ENCODE assay signal across 7 mouse cellular contexts in genomic region chr3:65391784-65392420, GRCm38 (mm10). TPM values are rescaled to one million over a fixed set of nuclear protein-coding genes. Genes with fewer than 3 reads are reported as not detected.
DNase-seq lines count a peak whose midpoint lies in the region; ATAC-seq and TF ChIP-seq lines count a peak whose summit lies in the region.

No protein-coding gene starts in this region.

- no peak for TF ChIP-seq POLR2A in bone marrow macrophage, adult 2 months (IDR thresholded peaks at IDR 0.05; ENCODE audit: borderline replicate concordance, low read depth, low read length)

- H3K4me3 ChIP-seq in bone marrow macrophage, adult 2 months (ENCODE audit: insufficient read depth, low read length), result peak overlapping the region; percentile 69
- H3K4me3 ChIP-seq in forebrain, embryonic 11.5 days (ENCODE audit: low read depth, low read length), result peak overlapping the region; percentile 81
- H3K4me3 ChIP-seq in intestine, postnatal 0 days (ENCODE audit: low read depth, low read length), result peak overlapping the region; percentile 80
- peak overlapping the region; percentile 88 for H3K4me3 ChIP-seq in stomach, postnatal 0 days (ENCODE audit: low read depth, low read length)

- no peak for TF ChIP-seq EP300 in stomach, postnatal 0 days (optimal IDR thresholded peaks at IDR 0.05)

- 0% methylated on average over 37 of the region's 37 CpGs for WGBS in forebrain, embryonic 11.5 days
- WGBS in intestine, postnatal 0 days, result under 1% methylated on average over 37 of the region's 37 CpGs
- under 1% methylated on average over 27 of the region's 37 CpGs for WGBS in stomach, postnatal 0 days

- peak overlapping the region; percentile 76 for H3K4me2 ChIP-seq in forebrain, embryonic 11.5 days (ENCODE audit: low read depth, low read length, severe bottlenecking)
- peak overlapping the region; percentile 67 for H3K4me2 ChIP-seq in intestine, postnatal 0 days (replicated peaks; ENCODE audit: low read depth)
- peak overlapping the region; percentile 67 for H3K4me2 ChIP-seq in stomach, postnatal 0 days (replicated peaks; ENCODE audit: low read depth)

- ATAC-seq in forebrain, embryonic 11.5 days (replicated peaks; ENCODE audit: low FRiP score), result peak; percentile 55
- peak; percentile 73 for ATAC-seq in intestine, postnatal 0 days
- peak; percentile 53 for ATAC-seq in stomach, postnatal 0 days (ENCODE audit: low FRiP score, low TSS enrichment)

- H3K9ac ChIP-seq in forebrain, embryonic 11.5 days (ENCODE audit: low read length), result peak overlapping the region; percentile 84
- peak overlapping the region; percentile 90 for H3K9ac ChIP-seq in intestine, postnatal 0 days (ENCODE audit: low read depth, low read length)
- peak overlapping the region; percentile 93 for H3K9ac ChIP-seq in stomach, postnatal 0 days (ENCODE audit: low read length)

- H3K27ac ChIP-seq in bone marrow macrophage, adult 2 months (ENCODE audit: insufficient read depth, low read depth, low read length), result peak overlapping the region; percentile 41
- H3K27ac ChIP-seq in forebrain, embryonic 11.5 days (ENCODE audit: low read depth, low read length), result peak overlapping the region; percentile 60; the same call in 1 of the 2 replicates
- peak overlapping the region; percentile 92 for H3K27ac ChIP-seq in intestine, postnatal 0 days (ENCODE audit: low read depth, low read length)
- peak overlapping the region; percentile 95 for H3K27ac ChIP-seq in stomach, postnatal 0 days (replicated peaks)

- peaks cover 8% of the 10 kb centered on the region for H3K4me1 ChIP-seq in bone marrow macrophage, adult 2 months (ENCODE audit: control insufficient read depth, insufficient read depth, low read length)
- peaks cover 4% of the 10 kb centered on the region; the same call in 1 of the 2 replicates for H3K4me1 ChIP-seq in forebrain, embryonic 11.5 days (replicated peaks; ENCODE audit: control insufficient read depth, insufficient read depth, low read length)
- H3K4me1 ChIP-seq in intestine, postnatal 0 days (replicated peaks; ENCODE audit: control insufficient read depth, insufficient read depth, low read length), result no peaks in the 10 kb centered on the region
- H3K4me1 ChIP-seq in stomach, postnatal 0 days (replicated peaks; ENCODE audit: control insufficient read depth, insufficient read depth), result no peaks in the 10 kb centered on the region; the same call in 1 of the 2 replicates

- peak; percentile 63 for DNase-seq in retina, embryonic 14.5 days (ENCODE audit: low spot score)
- DNase-seq in retina, postnatal 1 day, result no peak
- no peak for DNase-seq in forebrain, embryonic 11.5 days (ENCODE audit: low spot score)
- peak; percentile 38 for DNase-seq in lung, postnatal 36 days
- peak; percentile 49 for DNase-seq in stomach, postnatal 0 days (ENCODE audit: low spot score)

- no peaks in the 10 kb centered on the region for H3K9me3 ChIP-seq in forebrain, embryonic 11.5 days (ENCODE audit: control insufficient read depth, low read length)
- no peaks in the 10 kb centered on the region for H3K9me3 ChIP-seq in intestine, postnatal 0 days (ENCODE audit: control insufficient read depth)
- no peaks in the 10 kb centered on the region for H3K9me3 ChIP-seq in stomach, postnatal 0 days (ENCODE audit: control insufficient read depth, low read length)

- peaks cover 9% of the 10 kb centered on the region; the same call in 1 of the 2 replicates for H3K36me3 ChIP-seq in forebrain, embryonic 11.5 days (ENCODE audit: control insufficient read depth, insufficient read depth, low read length)
- H3K36me3 ChIP-seq in intestine, postnatal 0 days (ENCODE audit: control insufficient read depth, insufficient read depth), result peaks cover 21% of the 10 kb centered on the region
- H3K36me3 ChIP-seq in stomach, postnatal 0 days (ENCODE audit: control insufficient read depth, insufficient read depth, low read length), result peaks cover 13% of the 10 kb centered on the region; the same call in 1 of the 2 replicates

- H3K27me3 ChIP-seq in forebrain, embryonic 11.5 days (ENCODE audit: control insufficient read depth, insufficient read depth, low read length), result no peaks in the 10 kb centered on the region
- H3K27me3 ChIP-seq in intestine, postnatal 0 days (replicated peaks; ENCODE audit: control insufficient read depth, insufficient read depth, low read length), result no peaks in the 10 kb centered on the region
- no peaks in the 10 kb centered on the region for H3K27me3 ChIP-seq in stomach, postnatal 0 days (ENCODE audit: control insufficient read depth, insufficient read depth, low read length)

- no peak for TF ChIP-seq CTCF in bone marrow macrophage, adult 2 months (IDR thresholded peaks at IDR 0.05; ENCODE audit: low read depth, low read length)
- no peak; the same call in 1 of the 2 replicates for TF ChIP-seq CTCF in intestine, postnatal 0 days (IDR thresholded peaks at IDR 0.05; ENCODE audit: low read depth)
- peak; percentile 48 for TF ChIP-seq CTCF in stomach, postnatal 0 days (IDR thresholded peaks at IDR 0.05; ENCODE audit: low read depth)

RNA-seq across cellular contexts. Expression of gene Ssr3, which starts 0.5 kb away (rescaled TPM):
- polyA plus RNA-seq in bone marrow macrophage, adult 2 months (2012; ENCODE audit: insufficient read depth, insufficient read length, missing spikeins), result 163 and 168 TPM in 2 replicates
- 226 and 248 TPM in 2 replicates for polyA plus RNA-seq in forebrain, embryonic 11.5 days (2014; fragmentation: Nextera tagmentation; extraction: Ambion mirVana)
- polyA plus RNA-seq in intestine, postnatal 0 days (2015; fragmentation: Nextera tagmentation; extraction: Ambion mirVana), result 144 and 152 TPM in 2 replicates
- polyA plus RNA-seq in stomach, postnatal 0 days (2015; fragmentation: Nextera tagmentation; extraction: Ambion mirVana), result 173 and 187 TPM in 2 replicates

Comparison
In these comparisons a context has a peak if more than half of its experiments do, and no peak if none do; other contexts are left out.
1. DNase-seq: peak in retina, embryonic 14.5 days (single experiment), lung, postnatal 36 days (single experiment) and stomach, postnatal 0 days (single experiment); none in retina, postnatal 1 day (single experiment) and forebrain, embryonic 11.5 days (single experiment).
2. H3K27ac ChIP-seq: peak in every context shown above with its lines; median percentile 95 in stomach, postnatal 0 days; 92 in intestine, postnatal 0 days; 60 in forebrain, embryonic 11.5 days; 41 in bone marrow macrophage, adult 2 months.
3. Peak in every context shown above with its lines, with median percentiles within 50 percentile points of each other: H3K4me3 ChIP-seq, ATAC-seq, H3K4me2 ChIP-seq and H3K9ac ChIP-seq.